Mouse (Mus musculus): ENCODE data around the gene Pld1.

The Pld1 gene

DNA sequence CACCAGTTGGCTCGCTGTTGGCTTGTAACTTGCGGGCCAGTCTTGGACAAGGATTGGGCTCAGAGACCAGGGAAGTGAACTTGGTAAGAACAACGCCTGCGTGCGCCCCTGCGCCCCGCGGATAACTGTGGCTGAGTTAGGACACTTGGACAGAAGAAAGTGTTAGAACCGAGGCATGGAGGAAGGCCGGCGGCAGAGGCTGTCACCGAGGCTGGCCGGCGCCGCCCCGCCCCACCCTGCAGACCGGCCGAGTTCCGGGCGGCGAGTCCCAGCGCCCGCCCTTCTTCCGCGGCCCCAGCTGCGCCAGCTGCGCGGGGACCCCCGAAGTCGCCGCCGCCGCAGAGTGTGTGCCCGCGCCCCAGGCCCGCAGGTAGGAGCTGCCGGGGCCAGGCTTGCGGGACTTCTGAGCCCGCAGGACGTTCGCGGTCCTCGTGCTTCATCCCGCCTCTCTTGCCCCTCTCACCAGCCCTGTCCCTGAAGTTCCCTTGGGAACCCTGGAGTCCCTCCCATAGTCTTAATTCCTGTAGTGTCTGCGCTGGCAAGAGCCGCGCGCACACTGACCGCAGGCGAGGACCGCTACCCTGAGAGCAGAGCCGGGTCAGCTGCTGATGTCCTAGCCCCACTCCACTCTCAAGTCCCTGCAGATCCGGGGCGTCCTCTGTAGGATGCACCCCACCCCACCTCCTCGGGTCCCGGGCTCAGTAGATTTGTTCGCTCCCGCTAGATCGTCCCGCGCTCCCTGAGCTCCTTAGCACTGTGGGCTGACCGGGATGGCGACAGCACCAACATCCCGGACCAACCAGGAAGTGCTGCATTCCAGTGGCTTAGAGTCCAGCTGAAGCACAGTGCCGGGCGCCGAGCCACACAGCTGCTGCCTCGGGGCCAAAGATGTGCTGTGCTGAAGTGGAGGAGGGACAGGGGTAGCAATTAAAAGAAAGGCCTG is at the start of gene Pld1:
Gene Pld1 (plus strand): TSS at position 315 of the 943 bp plus-strand sequence.
- peak; percentile 78 to 82 for DNase-seq

DNA sequence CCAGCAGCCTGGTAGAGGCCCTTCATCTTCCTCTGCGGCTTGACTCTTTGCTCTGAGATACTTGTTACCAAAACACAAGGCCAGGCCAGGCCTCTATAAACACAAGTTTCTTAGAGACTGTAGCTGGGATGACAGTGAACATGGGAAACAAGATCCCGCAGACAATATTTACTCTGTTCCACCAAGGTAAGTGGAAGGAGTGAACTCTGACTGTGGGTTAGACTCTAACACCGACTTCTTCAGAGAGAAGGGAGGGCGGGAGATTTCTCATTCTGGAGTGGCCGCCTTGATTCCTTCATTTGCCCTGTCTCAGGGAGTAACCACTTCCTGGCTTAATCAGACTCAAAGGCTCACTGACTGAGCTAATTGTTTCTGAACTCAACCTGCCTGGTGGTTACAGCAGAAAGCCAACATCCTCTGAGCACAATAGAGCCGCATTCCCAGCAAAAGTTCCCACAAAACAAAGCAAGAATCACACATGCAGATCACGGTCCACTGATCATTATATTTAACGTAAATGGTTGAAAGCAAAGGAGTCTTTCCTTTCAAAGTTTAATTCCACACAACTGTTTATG is 42.1 kb upstream of the Pld1 start, which contains the start of gene Tmem212:
Gene Tmem212 (minus strand): TSS at position 51 of the 575 bp plus-strand sequence.
- DNase-seq = no peak

DNA sequence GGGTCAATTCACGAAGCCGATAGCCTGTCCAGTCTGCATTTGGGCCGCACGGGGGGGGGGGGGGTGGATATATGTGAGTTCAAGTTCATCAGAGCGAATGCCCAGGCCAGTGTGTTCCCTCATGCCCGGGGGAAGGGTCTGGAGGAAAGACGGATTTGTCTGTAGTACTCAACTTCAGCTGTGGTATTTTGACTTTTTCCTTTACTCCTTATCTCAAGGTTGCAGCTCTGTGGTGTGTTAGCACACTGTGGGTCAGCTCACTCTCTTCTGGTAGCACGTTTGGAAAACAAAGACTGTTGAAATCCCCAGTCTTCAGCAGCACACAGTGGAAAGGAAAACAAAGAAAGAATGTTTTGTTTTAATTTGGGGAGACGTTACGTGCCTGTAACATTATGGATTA is 40.3 kb upstream of the Pld1 start:
- no peak for DNase-seq

DNA sequence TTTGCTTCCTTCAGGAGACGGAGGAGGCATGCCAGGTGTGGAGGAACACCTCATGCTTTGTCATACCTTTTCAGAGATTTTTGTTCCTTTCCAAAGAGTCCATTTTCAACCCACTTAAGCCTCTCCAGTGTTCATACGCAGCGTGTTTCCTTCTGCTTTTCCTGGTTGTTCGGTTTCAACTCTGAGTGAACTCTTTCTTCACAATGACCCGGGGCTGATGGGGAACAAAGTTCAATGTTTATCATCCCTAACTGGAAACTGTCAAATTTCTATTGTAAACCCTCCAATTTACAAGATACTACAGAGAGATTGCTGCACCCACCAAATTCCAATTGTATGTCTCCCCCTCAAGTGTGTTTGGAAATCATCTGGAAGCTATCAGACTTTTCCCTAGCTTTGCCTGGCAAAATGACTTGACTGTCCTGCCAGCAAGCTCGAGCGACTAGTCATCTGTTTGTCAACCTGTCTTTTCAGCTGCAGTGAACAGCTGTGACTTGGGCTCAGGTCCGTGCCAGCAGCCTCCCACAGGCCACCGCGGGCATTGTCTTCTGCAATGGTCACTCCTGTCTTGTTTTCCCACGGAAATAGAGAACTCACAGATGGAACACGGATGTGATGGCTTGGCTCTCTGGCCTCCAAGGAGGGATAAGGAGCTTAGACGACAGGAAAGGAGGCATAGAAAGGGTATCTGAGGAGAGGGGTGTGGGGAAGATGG is 39.3 kb upstream of the Pld1 start:
- no peak for DNase-seq

DNA sequence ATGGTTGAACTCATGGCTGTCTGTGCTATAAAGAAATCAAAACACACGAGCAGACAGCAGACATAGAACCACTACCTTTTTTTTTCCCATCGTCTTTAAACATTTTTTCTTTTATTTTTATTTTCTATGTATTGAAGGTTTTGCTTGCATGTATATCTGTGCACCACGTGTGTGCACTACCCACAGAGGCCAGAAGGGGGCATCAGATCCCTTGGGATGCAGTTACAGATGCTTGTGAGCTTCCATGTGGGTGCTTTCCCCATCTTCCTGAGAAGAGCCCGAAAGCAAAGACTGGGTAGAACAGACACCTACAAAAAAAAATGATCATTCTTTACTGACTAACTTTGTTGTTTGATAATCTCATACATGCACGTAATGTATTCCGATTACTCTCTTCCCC is 36.6 kb upstream of the Pld1 start:
- peak in 1 of 2 experiments; percentile 8 for DNase-seq

DNA sequence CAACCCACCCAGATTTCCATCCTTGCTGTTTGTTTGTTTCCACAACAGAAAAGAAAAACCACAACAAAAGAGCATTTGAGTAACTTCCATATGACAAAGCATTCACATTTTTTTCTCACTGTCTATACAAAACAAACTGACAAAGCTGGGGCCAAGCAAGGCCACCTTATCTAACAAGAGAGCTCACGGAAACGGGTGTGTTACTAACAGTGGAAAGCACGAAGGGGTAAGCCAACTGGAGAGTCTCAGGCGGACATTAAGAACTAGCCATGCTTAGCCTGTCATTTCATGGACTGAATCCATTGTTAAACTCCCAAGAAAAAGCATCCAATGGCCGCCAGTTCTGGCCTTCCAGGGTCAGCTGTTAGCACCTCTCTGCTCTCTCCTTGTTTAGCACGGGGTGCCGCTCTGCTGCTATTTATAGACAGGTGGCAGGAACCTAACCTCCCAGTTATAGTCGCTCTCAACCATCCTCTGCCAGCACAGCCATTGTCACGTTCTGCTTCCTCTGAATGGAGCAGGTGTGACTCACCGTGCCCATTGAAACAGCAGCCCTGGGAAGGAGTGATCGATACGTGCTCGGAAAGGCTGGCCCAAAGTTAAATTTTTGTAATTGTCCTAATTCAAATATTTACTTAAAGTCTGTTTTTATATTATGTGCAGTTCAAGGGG is 33.7 kb upstream of the Pld1 start:
- DNase-seq = no peak

DNA sequence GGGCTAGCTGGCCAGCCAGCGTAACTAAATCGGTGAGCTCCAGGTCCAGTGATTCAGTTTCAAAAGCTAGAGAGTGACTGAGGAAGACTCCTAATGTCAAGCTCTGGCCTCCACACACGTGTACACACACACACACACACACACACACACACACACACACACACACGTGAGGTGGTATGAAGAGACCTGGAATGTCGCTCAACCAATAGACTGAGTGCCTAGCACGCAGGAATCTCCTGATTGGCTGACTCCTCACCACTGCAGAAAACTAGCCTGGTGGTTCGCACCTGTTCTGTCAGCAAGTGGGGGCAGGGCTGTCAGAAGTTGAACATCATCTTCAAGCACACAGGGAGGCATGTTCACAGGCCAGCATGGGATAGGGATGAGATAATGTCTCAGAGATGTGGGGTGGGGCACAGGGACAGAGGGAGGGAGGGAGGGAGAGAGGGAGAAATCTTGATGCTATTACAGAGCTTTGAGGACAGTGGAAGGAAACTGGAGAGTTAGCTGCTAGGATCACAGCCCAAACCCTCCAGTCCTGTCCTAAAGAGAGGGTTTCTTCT is 31.8 kb upstream of the Pld1 start:
- no peak for DNase-seq

DNA sequence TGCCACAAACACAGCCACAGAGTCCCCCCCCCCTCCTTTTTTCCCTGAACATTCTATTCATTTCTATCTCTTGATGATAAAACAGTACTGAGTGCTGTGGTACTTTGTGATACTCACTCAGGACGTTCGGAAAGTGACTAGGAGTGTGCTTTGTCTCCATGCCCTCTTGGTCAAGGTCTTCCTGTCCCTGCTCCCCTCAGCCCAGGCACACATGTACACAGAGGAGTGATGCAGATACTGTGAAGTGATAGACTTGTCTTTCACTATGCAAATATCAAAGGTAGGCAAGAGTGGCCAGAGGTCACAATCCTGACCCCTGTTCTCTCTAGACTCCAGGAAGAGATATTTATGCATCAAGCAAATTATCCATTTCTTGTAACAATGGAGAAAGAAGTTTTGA is 31.2 kb upstream of the Pld1 start:
- DNase-seq = no peak

DNA sequence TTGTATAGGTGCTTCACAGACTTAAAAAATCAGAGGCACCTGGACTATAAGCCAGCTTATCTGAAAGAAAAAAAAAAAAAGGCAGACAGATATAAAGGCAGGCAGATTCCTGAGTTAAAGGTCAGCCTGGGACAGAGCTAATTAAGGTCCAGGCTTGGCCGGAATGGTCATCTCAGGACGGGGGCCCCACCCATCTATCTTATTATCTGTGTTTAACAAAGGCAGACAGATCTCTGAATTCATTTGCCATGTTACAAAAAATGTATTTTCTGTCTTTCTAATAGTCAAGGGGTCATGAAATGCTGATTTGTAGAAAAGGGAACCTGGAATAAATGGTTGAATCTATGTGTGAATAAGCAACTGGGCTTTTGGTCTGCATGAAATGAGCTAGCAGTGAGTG is 30.2 kb upstream of the Pld1 start:
- DNase-seq = no peak

DNA sequence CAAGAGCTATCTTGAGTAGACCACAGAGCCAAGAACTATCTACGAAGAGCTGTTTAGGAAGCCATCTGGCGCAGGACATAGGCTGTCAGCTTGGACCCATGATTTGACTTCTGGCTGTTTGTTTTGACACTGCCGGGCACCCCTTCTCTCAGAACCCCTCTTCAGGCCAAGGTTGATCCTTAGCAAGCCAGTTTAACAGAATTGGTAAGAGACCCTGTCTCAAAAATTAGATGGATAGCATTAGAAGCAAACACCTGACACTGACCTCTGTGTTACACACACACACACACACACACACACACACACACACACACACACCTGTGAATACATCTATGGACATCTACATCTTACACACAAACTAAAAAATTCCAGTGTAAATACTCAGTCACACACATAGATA is 29.5 kb upstream of the Pld1 start:
- no peak for DNase-seq

DNA sequence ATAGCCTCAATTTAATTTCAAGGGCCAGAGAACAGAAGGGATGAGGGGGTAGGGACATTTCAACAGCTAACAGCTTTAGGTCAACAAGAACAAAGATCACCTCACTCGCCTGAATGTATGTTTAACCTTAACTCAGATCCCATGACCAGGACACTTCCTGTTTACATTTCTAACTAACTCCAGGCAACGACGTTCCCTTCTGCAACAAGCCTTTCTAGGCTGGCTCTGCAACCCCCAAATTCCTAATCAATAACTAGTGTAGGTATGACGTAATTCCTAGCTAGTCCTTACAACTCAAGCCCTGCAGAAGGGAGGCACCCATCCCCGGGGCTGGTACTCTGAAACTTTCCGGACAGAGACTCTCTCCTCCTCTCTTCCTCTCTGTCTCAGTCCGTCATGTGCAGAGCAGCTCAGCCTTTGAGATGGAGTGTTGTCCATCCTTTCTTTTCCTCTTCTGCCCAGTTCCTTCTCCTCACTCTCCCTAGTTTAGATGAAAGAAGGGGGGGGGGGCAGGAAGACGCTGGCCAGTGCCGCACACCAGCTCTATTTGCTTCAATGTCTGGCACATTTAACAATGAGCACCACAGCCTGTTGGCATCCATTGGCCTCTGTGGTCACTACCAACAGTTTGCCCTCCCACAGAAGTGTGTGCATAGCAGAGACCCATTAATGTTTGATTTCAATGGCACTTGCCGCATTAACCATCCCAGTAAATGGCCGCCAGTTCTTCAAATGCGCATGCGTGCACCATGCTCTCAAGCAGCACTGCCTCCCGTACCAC is 19.6 kb upstream of the Pld1 start:
- no peak for DNase-seq

DNA sequence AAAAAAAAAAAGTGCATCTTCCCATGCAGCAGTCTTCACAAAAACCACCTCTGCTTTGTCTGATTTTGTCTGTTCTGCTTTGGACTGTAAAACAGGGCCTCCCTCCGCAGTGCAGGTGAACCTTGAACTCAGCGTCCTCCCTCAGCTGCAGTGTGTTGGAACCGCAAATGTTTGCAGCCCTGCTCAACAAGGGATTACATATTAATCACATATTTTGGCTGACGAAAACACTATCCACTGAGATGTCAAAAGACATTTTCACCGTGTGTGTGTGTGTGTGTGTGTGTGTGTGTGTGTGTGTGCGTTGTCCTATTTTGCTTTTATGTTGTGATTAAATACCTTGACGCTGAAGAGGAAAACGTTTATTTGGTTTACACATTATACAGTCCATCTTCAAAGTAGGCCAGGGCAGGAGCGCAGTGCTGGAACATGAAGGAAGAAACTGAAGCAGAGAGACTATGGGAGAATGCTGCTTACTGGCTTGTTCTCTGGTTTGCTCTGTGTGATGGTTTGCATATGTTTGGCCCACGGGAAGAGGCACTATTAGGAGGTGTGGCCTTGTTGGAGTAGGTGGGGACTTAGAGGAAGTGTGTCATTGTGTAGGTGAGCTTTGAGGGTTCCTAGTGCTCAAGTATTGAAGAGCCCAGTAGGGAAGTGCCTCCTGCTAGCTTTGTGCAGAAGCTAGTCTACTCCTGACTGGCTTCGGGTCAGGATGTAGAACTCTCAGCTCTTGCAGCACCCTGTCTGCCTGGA is 17.1 kb upstream of the Pld1 start:
- peak; percentile 74 to 75 for DNase-seq

DNA sequence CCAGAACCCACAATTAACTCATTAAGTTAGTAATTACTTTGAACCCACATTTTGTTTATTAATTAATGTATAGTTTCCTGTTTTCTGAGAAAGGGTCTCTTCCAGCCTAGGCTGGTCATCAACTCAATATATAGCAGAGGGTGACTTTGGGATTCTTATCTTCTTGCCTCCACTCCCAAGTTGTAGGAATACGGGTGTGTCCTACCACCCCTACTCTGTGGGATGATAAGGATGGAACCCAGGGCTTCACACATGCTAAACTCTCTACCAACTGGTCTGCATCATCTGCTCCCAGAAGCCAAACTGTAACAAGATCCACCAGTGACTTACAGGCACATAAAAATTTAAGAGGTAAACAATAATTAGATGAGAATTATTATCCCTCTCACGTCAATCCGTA is 14.5 kb upstream of the Pld1 start:
- DNase-seq = no peak

DNA sequence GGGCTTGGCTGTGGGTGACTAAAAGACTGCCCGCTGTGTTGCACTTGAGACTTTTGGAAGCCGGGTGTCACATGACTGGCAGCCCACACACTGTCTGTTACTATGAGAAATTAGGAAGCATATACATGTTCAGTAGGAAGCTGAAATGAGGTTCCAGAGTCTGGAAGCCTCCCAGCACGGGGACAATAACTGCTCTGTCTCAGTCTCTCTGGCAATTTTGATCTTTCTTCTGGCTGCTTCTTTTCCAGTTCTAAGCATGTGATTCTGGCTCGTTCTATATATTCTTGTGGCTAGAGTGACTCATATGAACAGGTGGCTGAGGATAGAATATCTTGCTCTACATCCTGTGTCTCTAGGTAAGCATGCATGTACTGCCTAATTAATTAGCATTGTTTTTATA is 9.3 kb upstream of the Pld1 start:
- DNase-seq = no peak

DNA sequence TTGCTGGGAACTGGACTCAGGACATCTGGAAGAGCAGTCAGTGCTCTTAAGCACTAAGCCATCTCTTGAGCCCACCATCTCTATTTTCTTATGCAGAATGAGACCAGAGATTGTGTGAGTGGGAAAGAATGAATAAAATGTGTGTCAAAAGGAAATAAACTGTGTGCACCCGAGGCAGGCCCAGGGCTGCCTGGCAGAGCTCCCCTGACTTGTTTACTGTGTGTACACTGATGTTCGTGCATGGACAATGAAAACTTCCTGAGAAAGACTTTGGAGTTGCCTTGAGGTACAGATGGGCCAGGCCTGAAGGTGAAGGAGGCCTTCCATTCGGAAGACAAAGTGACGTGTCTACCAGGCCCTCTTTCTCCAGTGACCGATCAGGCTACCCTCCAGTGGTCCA is 6.1 kb upstream of the Pld1 start:
- no peak for DNase-seq

DNA sequence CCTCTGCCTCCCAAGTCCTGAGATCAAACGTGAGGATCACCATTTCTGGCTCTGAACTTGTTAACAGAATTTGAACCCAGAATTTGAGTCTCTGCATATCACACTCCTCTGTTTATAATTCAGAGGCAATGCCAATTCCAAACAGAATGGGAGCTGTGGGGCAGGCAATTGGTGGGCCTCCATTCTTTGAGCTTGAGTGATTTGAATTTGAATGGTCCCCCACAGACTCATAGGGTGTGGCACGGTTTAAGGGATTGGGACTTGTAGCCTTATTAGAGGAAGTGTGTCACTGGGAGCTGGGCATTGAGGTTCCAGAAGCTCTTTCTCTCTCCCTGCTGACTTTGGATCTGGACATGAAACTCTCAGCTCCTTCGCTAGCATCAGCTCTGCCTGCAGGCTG is 2.9 kb upstream of the Pld1 start:
- DNase-seq = no peak

DNA sequence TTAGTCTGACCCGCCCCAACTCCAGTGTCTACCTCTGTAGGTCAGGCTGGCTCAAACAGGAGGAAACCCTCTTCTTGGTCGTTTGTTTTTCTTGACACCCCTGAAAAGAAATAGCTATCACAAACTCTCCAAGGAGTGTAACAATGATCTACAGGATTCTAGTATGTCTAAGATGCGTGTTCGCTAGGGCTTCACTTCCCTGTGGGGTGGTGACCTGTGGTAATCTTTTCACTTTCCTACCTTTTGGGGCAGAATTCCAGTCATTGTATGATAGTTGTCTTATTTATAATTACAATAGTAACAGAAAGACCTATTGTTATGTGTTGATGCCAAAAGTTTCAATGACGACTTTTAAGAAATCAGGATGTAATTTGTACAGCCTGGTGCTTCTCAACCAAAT is 1.8 kb upstream of the Pld1 start:
- DNase-seq = no peak

DNA sequence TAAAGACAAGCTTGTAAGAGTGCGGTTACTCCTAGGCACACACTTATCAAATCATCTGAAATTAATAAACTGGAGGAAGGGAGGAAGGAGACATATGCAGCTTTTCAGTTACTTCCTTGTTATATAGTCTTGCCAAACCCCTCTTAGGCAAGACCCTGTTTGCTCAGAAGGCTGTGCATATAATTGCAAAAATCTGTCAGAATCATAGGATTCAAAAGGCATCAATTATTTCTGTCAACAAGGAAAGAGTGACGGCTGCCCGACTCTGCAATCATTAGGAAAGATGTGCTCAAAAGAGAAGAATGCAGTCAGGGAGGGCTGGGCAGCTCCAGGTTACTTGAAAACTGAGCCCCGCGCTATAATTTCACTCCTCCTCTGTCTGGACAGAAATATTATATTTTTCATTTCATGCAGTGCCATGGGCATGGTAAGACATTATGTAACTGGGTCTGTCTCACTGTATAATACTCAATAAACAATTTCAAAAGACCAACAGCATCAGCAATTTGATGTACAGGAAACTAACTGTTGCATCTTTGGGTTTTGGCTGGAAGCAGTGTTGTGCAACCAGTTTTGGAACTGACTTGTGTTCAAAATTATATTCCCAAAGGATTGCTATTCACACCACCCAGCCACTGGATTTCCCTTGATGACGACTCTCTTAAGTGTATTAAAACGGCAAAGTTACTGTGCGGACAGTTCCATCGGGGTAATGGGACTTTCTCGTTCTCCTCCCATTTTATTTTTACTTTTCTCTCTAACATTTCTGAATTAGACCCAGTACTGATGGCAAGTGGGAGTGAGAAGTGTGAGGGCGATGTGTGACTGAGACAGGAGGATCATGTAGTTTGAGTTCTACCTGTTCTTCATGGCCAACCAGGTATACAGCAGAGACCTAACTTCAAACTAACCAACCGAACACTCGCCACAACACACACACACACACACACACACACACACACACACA is 1.1 kb upstream of the Pld1 start:
- DNase-seq = no peak

DNA sequence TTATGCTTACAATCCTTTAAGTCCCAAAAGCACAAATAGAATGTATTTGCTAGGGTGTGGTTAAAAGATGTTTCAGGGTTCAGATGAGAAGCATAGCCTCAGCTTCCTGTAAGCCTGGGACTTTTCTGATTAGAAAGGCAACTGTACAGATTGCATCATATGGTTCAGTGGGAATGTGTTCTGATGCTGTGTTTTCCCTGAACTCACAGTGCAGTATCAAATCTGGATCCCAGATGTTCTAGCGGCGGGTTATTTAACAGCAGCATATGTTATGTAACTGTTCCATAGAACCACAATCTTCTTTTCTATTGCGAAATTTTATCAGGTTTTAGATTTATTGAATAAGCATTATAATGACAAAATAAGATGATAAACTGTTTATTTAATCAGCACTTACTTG is 3.1 kb downstream of the Pld1 start:
- DNase-seq = no peak

DNA sequence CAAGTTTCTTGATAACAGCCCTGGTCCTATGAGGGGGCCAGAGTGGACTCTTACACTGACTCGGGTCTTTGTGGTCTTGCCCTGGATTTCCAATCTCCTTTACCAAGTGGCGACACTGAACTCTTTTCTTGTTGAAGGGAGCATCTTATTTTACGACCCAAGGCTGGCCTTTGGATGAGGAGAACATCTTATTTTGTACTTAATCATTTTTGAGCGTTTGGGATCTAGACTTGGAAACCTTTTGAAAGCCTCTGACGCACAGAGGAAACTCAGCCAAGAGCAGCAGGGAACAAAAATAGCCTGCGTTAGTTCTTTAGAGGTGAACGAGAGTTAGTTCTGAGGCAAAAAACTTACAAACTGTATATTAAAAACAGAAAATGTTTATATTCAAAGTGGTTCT is 4.5 kb downstream of the Pld1 start:
- DNase-seq = peak; percentile 25 to 29

Measured in kidney, adult 8-10 months (tissue).